Mouse (Mus musculus) CH12.LX (cell line): ENCODE data around the gene Hibch. TPM values are rescaled to one million over a fixed set of nuclear protein-coding genes. Genes with fewer than 3 reads are reported as not detected.

Source experiments
- DNase-seq: peaks from one replicate; pipeline ENCODE4 v3.0.0-alpha.2; 2013; ENCODE audit errors: extremely low read depth
- H3K27ac ChIP-seq: 2 replicates; pipeline ENCODE4 v1.5.1; 2012; ENCODE audit warnings: low read depth, mild to moderate bottlenecking, control low read depth, moderate library complexity; ENCODE audit not compliant: insufficient read depth
- H3K27me3 ChIP-seq: replicated peaks from 2 replicates; pipeline ENCODE3; 2012; ENCODE audit warnings: inconsistent platforms
- H3K36me3 ChIP-seq, 2 experiments: replicated peaks in 1 of 2; 2 replicates each; pipeline versions ENCODE3 to v1.6.1; 2012; ENCODE audit warnings: inconsistent platforms in 1 of 2, low read length in 1 of 2, mild to moderate bottlenecking in 1 of 2, mixed read lengths in 1 of 2, moderate library complexity in 1 of 2; ENCODE audit not compliant: control insufficient read depth in 1 of 2, insufficient read depth in 1 of 2
- H3K4me1 ChIP-seq, 2 experiments: 2 replicates each; pipeline ENCODE4 v1.6.1; 2012; ENCODE audit warnings: inconsistent platforms in 1 of 2, moderate library complexity in 1 of 2; ENCODE audit not compliant: insufficient read depth in 2 of 2, control insufficient read depth in 1 of 2
- H3K4me2 ChIP-seq: 2 replicates; pipeline ENCODE4 v1.6.1; 2012; ENCODE audit warnings: low read depth, mild to moderate bottlenecking, control low read depth; ENCODE audit not compliant: poor library complexity, insufficient read depth, severe bottlenecking
- H3K4me3 ChIP-seq, 3 experiments: fragments of 150-350 bp in 1 of 3; sonication (generic) in 1 of 3; replicated peaks in 1 of 3; 2 replicates each; pipeline versions ENCODE3 to v1.5.1; 2011 to 2012; ENCODE audit warnings: low read depth in 2 of 3, low read length in 2 of 3, mild to moderate bottlenecking in 2 of 3, moderate library complexity in 2 of 3, control low read depth in 1 of 3, improper control_type of control experiment in 1 of 3, inconsistent platforms in 1 of 3, mixed read lengths in 1 of 3; ENCODE audit not compliant: poor library complexity in 1 of 3
- H3K79me2 ChIP-seq: replicated peaks from 2 replicates; pipeline ENCODE4 v1.6.1; 2012; ENCODE audit warnings: mild to moderate bottlenecking, moderate library complexity; ENCODE audit not compliant: control insufficient read depth, poor library complexity, insufficient read depth, severe bottlenecking; ENCODE audit errors: extremely low read depth
- H3K9ac ChIP-seq: 2 replicates; pipeline ENCODE4 v1.6.1; 2012; ENCODE audit warnings: low read depth, mild to moderate bottlenecking, control low read depth, moderate library complexity; ENCODE audit not compliant: insufficient read depth
- H3K9me3 ChIP-seq: replicated peaks from 2 replicates; pipeline ENCODE3; 2012; ENCODE audit warnings: low read length, inconsistent platforms, mixed read lengths
- BHLHE40 ChIP-seq: IDR thresholded peaks from 2 replicates; pipeline ENCODE4 v1.6.1; 2011; ENCODE audit warnings: mild to moderate bottlenecking, low read depth, low read length, improper control_type of control experiment
- CHD1 ChIP-seq: IDR thresholded peaks from 2 replicates; pipeline ENCODE4 v1.6.1; 2012; ENCODE audit warnings: low read depth, low read length, improper control_type of control experiment, inconsistent platforms
- CHD2 ChIP-seq: IDR thresholded peaks from 2 replicates; pipeline ENCODE4 v1.6.1; 2011; ENCODE audit warnings: low read length, improper control_type of control experiment
- CTCF ChIP-seq, 2 experiments: IDR thresholded peaks in 1 of 2; conservative IDR thresholded peaks in 1 of 2; 2 replicates each; pipeline ENCODE4 v1.5.1; 2011 to 2012; ENCODE audit warnings: low read depth in 2 of 2, low read length in 2 of 2, improper control_type of control experiment in 1 of 2, inconsistent platforms in 1 of 2, mild to moderate bottlenecking in 1 of 2, moderate library complexity in 1 of 2
- E2F4 ChIP-seq: IDR thresholded peaks from 2 replicates; pipeline ENCODE4 v1.6.1; 2011; ENCODE audit warnings: low read depth, low read length, improper control_type of control experiment; ENCODE audit not compliant: insufficient replicate concordance
- ELF1 ChIP-seq: IDR thresholded peaks from 2 replicates; pipeline ENCODE4 v1.6.1; 2014; ENCODE audit warnings: low read depth, mild to moderate bottlenecking, inconsistent platforms, low read length, improper control_type of control experiment
- EP300 ChIP-seq: IDR thresholded peaks from 2 replicates; pipeline ENCODE4 v1.6.1; 2011; ENCODE audit warnings: low read length, improper control_type of control experiment
- ETS1 ChIP-seq: conservative IDR thresholded peaks from 2 replicates; pipeline ENCODE4 v1.6.1; 2012; ENCODE audit warnings: low read depth, mild to moderate bottlenecking, inconsistent platforms, low read length, improper control_type of control experiment, moderate library complexity
- IRF4 ChIP-seq: IDR thresholded peaks from 2 replicates; pipeline ENCODE4 v1.6.1; 2014; ENCODE audit warnings: low read depth, mild to moderate bottlenecking, inconsistent platforms, low read length, improper control_type of control experiment
- JUN ChIP-seq: IDR thresholded peaks from 2 replicates; pipeline ENCODE4 v1.6.1; 2011; ENCODE audit warnings: low read depth, mild to moderate bottlenecking, low read length, improper control_type of control experiment, moderate library complexity; ENCODE audit not compliant: insufficient read depth
- KAT2A ChIP-seq: IDR thresholded peaks from 2 replicates; pipeline ENCODE4 v1.6.1; 2012; ENCODE audit warnings: low read length, improper control_type of control experiment, inconsistent platforms; ENCODE audit not compliant: insufficient replicate concordance
- MAX ChIP-seq: IDR thresholded peaks from 2 replicates; pipeline ENCODE4 v1.6.1; 2011; ENCODE audit warnings: low read length, improper control_type of control experiment
- MXI1 ChIP-seq: IDR thresholded peaks from 2 replicates; pipeline ENCODE4 v1.6.1; 2011; ENCODE audit warnings: mild to moderate bottlenecking, low read depth, low read length, improper control_type of control experiment
- NRF1 ChIP-seq: IDR thresholded peaks from 2 replicates; pipeline ENCODE4 v1.6.1; 2014; ENCODE audit warnings: low read depth, mild to moderate bottlenecking, inconsistent platforms, low read length, improper control_type of control experiment, moderate library complexity
- POLR2A ChIP-seq: IDR thresholded peaks from 2 replicates; pipeline ENCODE4 v1.6.1; 2011; ENCODE audit warnings: low read depth, mild to moderate bottlenecking, improper control_type of control experiment, low read length
- RAD21 ChIP-seq: IDR thresholded peaks from 2 replicates; pipeline ENCODE4 v1.6.1; 2011; ENCODE audit warnings: low read depth, mild to moderate bottlenecking, low read length, improper control_type of control experiment, moderate library complexity
- SIN3A ChIP-seq: IDR thresholded peaks from 2 replicates; pipeline ENCODE4 v1.6.1; 2012; ENCODE audit warnings: low read length, improper control_type of control experiment, inconsistent platforms
- SMC3 ChIP-seq: IDR thresholded peaks from 2 replicates; pipeline ENCODE4 v1.6.1; 2011; ENCODE audit warnings: low read depth, low read length, improper control_type of control experiment
- USF1 ChIP-seq: IDR thresholded peaks from 2 replicates; pipeline ENCODE4 v1.6.1; 2014; ENCODE audit warnings: low read depth, mild to moderate bottlenecking, inconsistent platforms, low read length, improper control_type of control experiment
- ZKSCAN1 ChIP-seq: IDR thresholded peaks from 2 replicates; pipeline ENCODE4 v1.6.1; 2012; ENCODE audit warnings: low read depth, inconsistent platforms, low read length, improper control_type of control experiment, borderline replicate concordance
- ZNF384 ChIP-seq: IDR thresholded peaks from 2 replicates; pipeline ENCODE4 v1.6.1; 2012; ENCODE audit warnings: low read depth, low read length, improper control_type of control experiment, inconsistent platforms
- dilution Hi-C: fragments of 300-500 bp; cut with MboI; formaldehyde crosslinking; loops from 2 replicates; pipeline ENCODE4 v1.14.3; 2020; ENCODE audit warnings: low sequenced_read_pairs; ENCODE audit not compliant: extremely low pct_unique_long_range_greater_than_20kb, extremely low pct_ligation_motif_present
- in situ Hi-C: fragments of 300-500 bp; cut with MboI; formaldehyde crosslinking; loops from 3 replicates; pipeline ENCODE4 v1.14.3; 2019; ENCODE audit warnings: low sequenced_read_pairs, low pct_ligation_motif_present, low pct_unique_long_range_greater_than_20kb, mixed read lengths
- polyA plus RNA-seq: library from polyadenylated mRNA; unstranded; fragments of >175 nt; gene quantifications from 2 replicates; pipeline ENCODE4 v1.2.1, GENCODE M21; 2012; ENCODE audit warnings: low read depth; ENCODE audit not compliant: insufficient read length
- total RNA-seq, 2 experiments: library from RNA; depleted of rRNA; stranded (reverse); fragments of 300-350 nt in 1 of 2; fragments of >200 nt in 1 of 2; gene quantifications; 2 replicates each; pipeline ENCODE4 v1.2.3; 2012 to 2014

The Hibch gene
- total and polyA plus RNA-seq, 3 experiments, result 17.1 to 32.3 (median 20.6) TPM

DNA sequence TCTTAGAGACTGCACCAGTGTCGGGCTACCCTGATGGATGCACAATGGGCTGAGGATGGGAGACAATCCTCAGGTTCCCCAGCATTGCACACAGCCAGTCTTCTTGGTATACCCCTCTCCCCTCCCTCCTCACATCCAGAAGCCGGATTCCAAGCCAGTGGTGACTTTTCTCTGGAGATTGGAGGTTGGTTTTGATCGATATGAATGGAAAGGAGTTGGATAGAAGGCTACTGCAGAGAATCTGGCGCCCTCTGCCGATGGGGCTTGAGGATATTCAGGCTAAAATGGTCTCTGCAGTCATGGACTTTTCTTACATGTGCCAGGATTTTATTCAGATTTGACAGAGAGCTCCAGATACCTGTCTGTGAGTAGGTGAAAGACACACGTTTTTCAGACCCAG is 110.4 kb downstream of the Hibch start:
- no peak overlapping the region for H3K27ac ChIP-seq
- no peaks in the 10 kb centered on the region for H3K36me3 ChIP-seq
- H3K9ac ChIP-seq, result no peak overlapping the region
- in situ Hi-C loops, result loop anchor here (10.0 to 25.0 kb wide), 3 partner anchors 70 to 318 kb away; partner anchors contain the start of genes 1700019D03Rik, Hibch and Nemp2
- dilution Hi-C loops, result no loop called here
- no peak overlapping the region for H3K4me3 ChIP-seq
- no peaks in the 10 kb centered on the region for H3K9me3 ChIP-seq
- H3K79me2 ChIP-seq, result no peaks in the 10 kb centered on the region
- DNase-seq, result peak; percentile 71
- peak overlapping the region; percentile 10; the same call in 1 of the 2 replicates for H3K4me2 ChIP-seq
- H3K4me1 ChIP-seq, result peaks cover 3 to 43% of the 10 kb centered on the region in 2 experiments
- no peaks in the 10 kb centered on the region for H3K27me3 ChIP-seq
- TF ChIP-seq USF1 (no peak), RAD21 (peak; percentile 69), E2F4 (no peak), SMC3 (peak; percentile 55), KAT2A (no peak), CTCF (conservative IDR thresholded peaks at IDR 0.05 in 1 of 2, IDR thresholded peaks at IDR 0.05 in 1 of 2; ENCODE audit: low read depth in 2 of 2, low read length in 2 of 2) (peak; percentile 71 to 73), JUN (no peak)

DNA sequence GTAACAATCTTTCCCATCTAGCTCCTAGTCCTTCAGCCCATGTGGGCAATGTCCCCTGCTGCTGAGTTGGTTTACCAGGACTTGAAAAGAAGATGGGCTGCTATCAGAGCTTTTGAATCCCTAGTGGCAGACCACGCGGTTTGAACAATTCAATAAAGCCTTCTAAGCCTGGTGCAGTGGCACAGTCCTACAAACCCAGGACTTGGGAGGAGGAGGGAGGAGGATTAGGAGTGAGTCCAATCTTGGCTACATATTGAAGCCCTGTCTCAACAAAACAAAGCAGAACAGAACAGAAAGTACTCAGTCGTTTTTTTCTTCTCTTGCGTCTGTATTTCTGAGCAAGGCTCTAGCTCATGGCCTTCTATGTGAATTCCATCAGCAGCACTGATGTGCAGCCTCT is 112.0 kb downstream of the Hibch start:
- in situ Hi-C loops, result loop anchor here (10.0 to 25.0 kb wide), 3 partner anchors 68 to 319 kb away; partner anchors contain the start of genes 1700019D03Rik, Hibch and Nemp2
- TF ChIP-seq SIN3A, result no peak

DNA sequence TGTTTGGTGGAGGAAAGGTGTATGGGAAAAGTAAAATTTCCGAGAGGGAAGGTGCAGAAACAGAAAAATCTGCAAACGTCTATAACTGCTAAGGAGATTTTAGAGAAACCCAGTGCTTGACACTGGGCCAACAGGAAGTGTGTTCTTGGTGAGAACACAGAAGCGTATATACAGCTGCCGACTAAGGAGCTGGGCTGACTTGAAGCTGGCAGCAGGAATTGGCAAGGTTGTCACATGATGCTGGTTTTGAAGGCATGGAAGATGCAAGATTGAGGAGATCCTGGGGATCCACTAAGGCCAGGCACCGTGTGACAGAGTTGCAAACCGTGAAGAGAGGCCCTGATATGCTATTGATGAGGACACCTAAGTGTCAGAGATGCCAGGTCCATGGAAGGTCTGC is 115.5 kb downstream of the Hibch start:
- dilution Hi-C loops (no loop called here), in situ Hi-C loops (loop anchor here (25.0 kb wide), 1 partner anchor 323 kb away; the partner anchor contains the start of gene Nemp2)
- DNase-seq, result no peak

More for the DNA sequence above, 112.0 kb downstream of the Hibch start:
- H3K4me2 ChIP-seq, result no peak overlapping the region
- H3K79me2 ChIP-seq, result no peaks in the 10 kb centered on the region
- no peak overlapping the region for H3K4me3 ChIP-seq
- H3K27ac ChIP-seq, result no peak overlapping the region
- dilution Hi-C loops, result no loop called here
- no peaks in the 10 kb centered on the region for H3K36me3 ChIP-seq
- no peak for DNase-seq
- no peaks in the 10 kb centered on the region for H3K9me3 ChIP-seq
- no peak overlapping the region for H3K9ac ChIP-seq
- H3K27me3 ChIP-seq, result no peaks in the 10 kb centered on the region
- H3K4me1 ChIP-seq, result peaks cover 3 to 35% of the 10 kb centered on the region in 2 experiments

More for the DNA sequence above, 115.5 kb downstream of the Hibch start:
- TF ChIP-seq NRF1 (no peak), SIN3A (no peak), POLR2A (no peak), ETS1 (no peak), KAT2A (no peak), IRF4 (no peak), ZNF384 (no peak), MXI1 (no peak), CHD1 (no peak), ZKSCAN1 (no peak), MAX (no peak), EP300 (no peak), JUN (no peak), BHLHE40 (no peak), ELF1 (no peak), USF1 (no peak), CHD2 (no peak)
- Histone ChIP-seq H3K9ac (no peak overlapping the region), H3K4me3 (no peak overlapping the region), H3K27ac (no peak overlapping the region), H3K36me3 (no peaks in the 10 kb centered on the region), H3K4me2 (no peak overlapping the region), H3K9me3 (no peaks in the 10 kb centered on the region), H3K27me3 (no peaks in the 10 kb centered on the region), H3K79me2 (no peaks in the 10 kb centered on the region), H3K4me1 (peaks cover 2 to 12% of the 10 kb centered on the region in 2 experiments; a peak in 2 of 4 replicates)
